ENCODE assay signal across 15 mouse cellular contexts in the genomic region with DNA sequence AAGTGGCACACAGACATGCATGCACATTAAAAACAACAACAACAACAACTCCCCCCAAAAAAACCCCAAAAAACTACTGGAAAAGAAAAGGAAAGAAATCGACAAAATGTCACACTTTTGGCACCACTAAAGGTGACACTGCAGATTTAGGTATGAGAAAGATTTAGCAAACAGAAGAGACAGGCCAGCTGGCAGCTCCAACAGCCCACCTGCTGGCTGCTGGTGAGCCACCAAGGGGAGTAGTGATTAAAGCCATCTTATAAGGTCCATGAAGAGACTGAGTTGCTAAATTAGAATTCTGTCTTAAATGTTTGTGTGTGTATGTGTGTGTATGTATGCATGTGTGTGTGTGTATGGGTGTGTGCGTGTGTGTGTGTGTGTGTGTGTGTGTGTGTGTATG.
"Had no signal": no experiment of that assay in that cellular context is flagged by ENCODE, and none has a peak within 500 bp of the region (broad histone marks: within the 10 kb centered on the region; RNA-seq: fewer than 3 reads in every experiment).

No protein-coding gene starts in this region.

- H3K27ac ChIP-seq: lung, embryonic 15.5 days; macrophage; midbrain, embryonic 13.5 days; midbrain, embryonic 15.5 days; neural tube, embryonic 12.5 days; stomach, embryonic 15.5 days; stomach, postnatal 0 days had no signal

- H3K4me3 ChIP-seq: lung, embryonic 15.5 days; megakaryocyte, embryonic 14.5 days; midbrain, embryonic 13.5 days; midbrain, embryonic 15.5 days; neural tube, embryonic 12.5 days; stomach, embryonic 15.5 days had no signal

- H3K9me3 ChIP-seq: lung, embryonic 15.5 days; megakaryocyte, embryonic 14.5 days; midbrain, embryonic 13.5 days; midbrain, embryonic 15.5 days; neural tube, embryonic 12.5 days; stomach, embryonic 15.5 days had no signal

- H3K9ac ChIP-seq: lung, embryonic 15.5 days; midbrain, embryonic 13.5 days; midbrain, embryonic 15.5 days; neural tube, embryonic 12.5 days; stomach, embryonic 15.5 days had no signal

- H3K4me2 ChIP-seq: lung, embryonic 15.5 days; midbrain, embryonic 11.5 days; midbrain, embryonic 13.5 days; midbrain, embryonic 15.5 days; neural tube, embryonic 12.5 days; stomach, embryonic 15.5 days had no signal

- ATAC-seq: lung, postnatal 0 days; midbrain, embryonic 13.5 days; midbrain, embryonic 15.5 days had no signal

- H3K27me3 ChIP-seq: lung, embryonic 15.5 days; midbrain, embryonic 13.5 days; midbrain, embryonic 15.5 days; neural tube, embryonic 12.5 days; stomach, embryonic 15.5 days had no signal

- H3K36me3 ChIP-seq: lung, embryonic 15.5 days; midbrain, embryonic 13.5 days; midbrain, embryonic 15.5 days; neural tube, embryonic 12.5 days; stomach, embryonic 15.5 days had no signal

- DNase-seq: lung, adult 2 months; lung, postnatal 14 days; right cerebral cortex, postnatal 14 days; thymus, adult 2 months; thymus, postnatal 36 days had no signal
